Mouse (Mus musculus) myocyte (in vitro differentiated cells): ENCODE results near the gene St6galnac6. TPM values are rescaled to one million over a fixed set of nuclear protein-coding genes. Genes with fewer than 3 reads are reported as not detected.

ENCODE experiments used
- H3K27me3 ChIP-seq: one replicate; pipeline ENCODE4 v1.6.1; 2011; ENCODE audit not compliant: control insufficient read depth, insufficient read depth, insufficient read length
- H3K36me3 ChIP-seq: one replicate; pipeline ENCODE4 v1.6.1; 2011; ENCODE audit not compliant: control insufficient read depth, insufficient read depth
- H3K4me2 ChIP-seq: one replicate; pipeline ENCODE4 v1.6.1; 2011; ENCODE audit warnings: low read depth, control low read depth
- H3K4me3 ChIP-seq: one replicate; pipeline ENCODE4 v1.5.1; 2011; ENCODE audit warnings: mild to moderate bottlenecking, control low read depth, moderate library complexity
- H3K79me2 ChIP-seq: one replicate; pipeline ENCODE4 v1.6.1; 2011; ENCODE audit not compliant: control insufficient read depth, insufficient read depth
- H3ac ChIP-seq: one replicate; pipeline ENCODE4 v1.6.1; 2011; ENCODE audit not compliant: control insufficient read depth, insufficient read length
- CEBPB ChIP-seq: IDR thresholded peaks from 2 replicates; pipeline ENCODE4 v1.6.1; 2011; ENCODE audit warnings: mild to moderate bottlenecking, moderate library complexity; ENCODE audit not compliant: poor library complexity, insufficient read depth, severe bottlenecking
- E2F4 ChIP-seq: IDR thresholded peaks from one replicate; pipeline ENCODE4 v1.6.1; 2011; ENCODE audit warnings: mild to moderate bottlenecking, control low read depth, moderate library complexity; ENCODE audit not compliant: insufficient read depth
- MAX ChIP-seq: IDR thresholded peaks from one replicate; pipeline ENCODE4 v1.6.1; 2011; ENCODE audit warnings: low read depth, mild to moderate bottlenecking, control low read depth
- MYOD1 ChIP-seq, 3 experiments: IDR thresholded peaks; one replicate each; pipeline ENCODE4 v1.6.1; 2011; ENCODE audit warnings: control low read depth in 2 of 3, low read depth in 2 of 3, mild to moderate bottlenecking in 2 of 3, moderate library complexity in 1 of 3; ENCODE audit not compliant: insufficient read length in 2 of 3, control insufficient read depth in 1 of 3
- MYOG ChIP-seq, 3 experiments: IDR thresholded peaks; one replicate each; pipeline ENCODE4 v1.6.1; 2011; ENCODE audit warnings: control low read depth in 2 of 3, low read depth in 2 of 3, mild to moderate bottlenecking in 2 of 3; ENCODE audit not compliant: insufficient read length in 2 of 3, control insufficient read depth in 1 of 3, insufficient read depth in 1 of 3
- POLR2A ChIP-seq: IDR thresholded peaks from one replicate; pipeline ENCODE4 v1.6.1; 2011; ENCODE audit warnings: low read depth, mild to moderate bottlenecking, control low read depth, moderate library complexity; ENCODE audit not compliant: insufficient read length
- POLR2AphosphoS2 ChIP-seq: IDR thresholded peaks from one replicate; pipeline ENCODE4 v1.6.1; 2011; ENCODE audit warnings: low read depth, control low read depth; ENCODE audit not compliant: insufficient read length
- REST ChIP-seq: IDR thresholded peaks from one replicate; pipeline ENCODE4 v1.6.1; 2011; ENCODE audit warnings: mild to moderate bottlenecking, control low read depth, moderate library complexity; ENCODE audit not compliant: insufficient read depth, insufficient read length
- SRF ChIP-seq: IDR thresholded peaks from one replicate; pipeline ENCODE4 v1.6.1; 2011; ENCODE audit warnings: low read depth; ENCODE audit not compliant: control insufficient read depth, insufficient read length
- TCF12 ChIP-seq: IDR thresholded peaks from one replicate; pipeline ENCODE4 v1.6.1; 2011; ENCODE audit warnings: mild to moderate bottlenecking, control low read depth; ENCODE audit not compliant: poor library complexity, insufficient read depth, severe bottlenecking
- TCF3 ChIP-seq: IDR thresholded peaks from one replicate; pipeline ENCODE4 v1.6.1; 2011; ENCODE audit warnings: low read depth, control low read depth; ENCODE audit not compliant: insufficient read length
- USF1 ChIP-seq: IDR thresholded peaks from one replicate; pipeline ENCODE4 v1.6.1; 2011; ENCODE audit warnings: low read depth, mild to moderate bottlenecking, control low read depth, moderate library complexity
- polyA plus RNA-seq: library from polyadenylated mRNA; unstranded; fragments of >200 nt; fragmentation: generic; extraction: Trizol; gene quantifications from one replicate; pipeline ENCODE4 v1.2.1, GENCODE M21; 2012; ENCODE audit warnings: missing spikeins

St6galnac6 gene
- polyA plus RNA-seq, 1 experiment, result 48.7 TPM

- no peak overlapping the region for H3ac ChIP-seq
- H3K79me2 ChIP-seq, result no peaks in the 10 kb centered on the region
- no peaks in the 10 kb centered on the region for H3K27me3 ChIP-seq
- no peak overlapping the region for H3K4me2 ChIP-seq
- no peaks in the 10 kb centered on the region for H3K36me3 ChIP-seq
- TF ChIP-seq POLR2AphosphoS2, result no peak
- no peak for TF ChIP-seq CEBPB
- no peak for TF ChIP-seq TCF3
- TF ChIP-seq USF1, result no peak
- no peak for TF ChIP-seq TCF12
- TF ChIP-seq MYOG (IDR thresholded peaks at IDR 0.05; ENCODE audit: control insufficient read depth in 1 of 3, insufficient read depth in 1 of 3, insufficient read length in 2 of 3, low read depth in 2 of 3), result no peak
- no peak for TF ChIP-seq MAX
- TF ChIP-seq POLR2A, result no peak
- TF ChIP-seq E2F4, result no peak
- no peak for TF ChIP-seq REST
- no peak for TF ChIP-seq MYOD1 (IDR thresholded peaks at IDR 0.05; ENCODE audit: control insufficient read depth in 1 of 3, insufficient read length in 2 of 3, low read depth in 2 of 3)
- no peak for TF ChIP-seq SRF
- H3K4me3 ChIP-seq, result no peak overlapping the region
Observed at GRCm38 (mm10) chr2:32642813-32643212, 43.3 kb downstream of the St6galnac6 start.

GRCm38 (mm10) chr2:32644083-32644482, 44.6 kb downstream of the St6galnac6 start:
- TF ChIP-seq MYOD1 (IDR thresholded peaks at IDR 0.05; ENCODE audit: control insufficient read depth in 1 of 3, insufficient read length in 2 of 3, low read depth in 2 of 3) (no peak), TCF3 (no peak), CEBPB (no peak), SRF (no peak), USF1 (no peak), MAX (no peak), TCF12 (no peak), E2F4 (no peak), POLR2AphosphoS2 (no peak), POLR2A (no peak), REST (no peak), MYOG (IDR thresholded peaks at IDR 0.05; ENCODE audit: control insufficient read depth in 1 of 3, insufficient read depth in 1 of 3, insufficient read length in 2 of 3, low read depth in 2 of 3) (no peak)
- Histone ChIP-seq H3K36me3 (no peaks in the 10 kb centered on the region), H3K27me3 (no peaks in the 10 kb centered on the region), H3K4me2 (no peak overlapping the region), H3ac (no peak overlapping the region), H3K4me3 (no peak overlapping the region), H3K79me2 (no peaks in the 10 kb centered on the region)

DNA sequence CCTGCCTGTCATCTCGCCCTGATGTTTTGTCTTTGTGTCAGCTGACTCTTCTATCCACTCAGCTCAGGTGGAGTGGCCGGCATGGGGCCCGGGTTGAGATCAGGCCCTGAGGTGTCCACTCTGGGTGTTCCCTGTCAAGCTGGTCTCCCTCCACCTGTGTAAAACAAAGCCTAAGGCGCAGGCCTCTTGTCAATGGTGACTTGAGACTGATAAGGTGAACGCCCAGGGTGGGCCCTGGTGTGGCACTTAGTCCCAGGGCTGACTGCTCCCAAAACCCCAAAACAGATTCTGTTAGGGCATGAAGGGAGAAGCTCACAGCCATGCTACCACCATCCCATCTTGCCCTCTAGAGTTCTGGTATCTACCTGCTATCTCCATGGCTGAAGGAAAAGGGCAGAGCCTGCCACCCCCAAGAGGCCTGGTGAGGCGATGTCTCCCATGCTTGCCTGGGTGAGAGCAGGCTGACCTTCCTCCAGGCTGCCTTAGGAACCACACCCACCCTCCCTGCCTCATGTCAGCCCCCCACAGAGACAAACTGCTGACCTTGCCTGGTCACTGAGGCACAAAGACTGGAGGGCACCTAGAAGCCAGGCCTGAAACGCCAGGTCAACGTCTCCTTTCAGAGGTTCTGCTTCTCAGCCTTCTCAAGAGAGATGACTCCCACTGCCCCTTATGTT, 45.4 kb downstream of the St6galnac6 start:
- Histone ChIP-seq H3ac (no peak overlapping the region), H3K36me3 (no peaks in the 10 kb centered on the region), H3K27me3 (no peaks in the 10 kb centered on the region), H3K4me3 (no peak overlapping the region), H3K4me2 (no peak overlapping the region), H3K79me2 (no peaks in the 10 kb centered on the region)
- TF ChIP-seq TCF12 (no peak), MYOD1 (IDR thresholded peaks at IDR 0.05; ENCODE audit: control insufficient read depth in 1 of 3, insufficient read length in 2 of 3, low read depth in 2 of 3) (no peak), REST (no peak), USF1 (no peak), MYOG (IDR thresholded peaks at IDR 0.05; ENCODE audit: control insufficient read depth in 1 of 3, insufficient read depth in 1 of 3, insufficient read length in 2 of 3, low read depth in 2 of 3) (no peak), MAX (no peak), SRF (no peak), TCF3 (no peak), POLR2A (no peak), E2F4 (no peak), CEBPB (no peak), POLR2AphosphoS2 (no peak)

DNA sequence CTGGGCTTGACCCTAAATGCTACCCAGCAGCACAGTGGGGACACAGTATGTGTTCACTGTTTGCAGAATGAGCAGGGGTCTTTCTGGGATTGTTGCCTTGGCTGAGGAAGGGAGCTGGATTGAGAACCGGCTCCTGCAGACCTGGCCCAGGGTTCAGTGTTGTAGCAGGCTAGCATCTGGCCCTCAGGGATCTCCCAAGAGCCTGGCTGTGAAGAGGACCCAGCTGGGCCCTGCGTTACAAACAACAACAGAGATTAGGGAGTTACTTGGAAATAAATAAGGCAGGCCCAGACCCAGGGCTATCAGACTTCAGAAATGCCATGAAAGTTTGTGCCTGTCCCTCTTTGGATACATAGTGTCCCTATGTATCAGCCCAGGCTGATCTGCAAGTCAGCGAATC, 46.1 kb downstream of the St6galnac6 start:
- Histone ChIP-seq H3K79me2 (no peaks in the 10 kb centered on the region), H3K27me3 (no peaks in the 10 kb centered on the region), H3K36me3 (no peaks in the 10 kb centered on the region), H3K4me2 (no peak overlapping the region), H3ac (no peak overlapping the region), H3K4me3 (no peak overlapping the region)
- TF ChIP-seq POLR2A, result no peak
- no peak for TF ChIP-seq POLR2AphosphoS2
- no peak for TF ChIP-seq TCF12
- TF ChIP-seq REST, result no peak
- no peak for TF ChIP-seq TCF3

DNA sequence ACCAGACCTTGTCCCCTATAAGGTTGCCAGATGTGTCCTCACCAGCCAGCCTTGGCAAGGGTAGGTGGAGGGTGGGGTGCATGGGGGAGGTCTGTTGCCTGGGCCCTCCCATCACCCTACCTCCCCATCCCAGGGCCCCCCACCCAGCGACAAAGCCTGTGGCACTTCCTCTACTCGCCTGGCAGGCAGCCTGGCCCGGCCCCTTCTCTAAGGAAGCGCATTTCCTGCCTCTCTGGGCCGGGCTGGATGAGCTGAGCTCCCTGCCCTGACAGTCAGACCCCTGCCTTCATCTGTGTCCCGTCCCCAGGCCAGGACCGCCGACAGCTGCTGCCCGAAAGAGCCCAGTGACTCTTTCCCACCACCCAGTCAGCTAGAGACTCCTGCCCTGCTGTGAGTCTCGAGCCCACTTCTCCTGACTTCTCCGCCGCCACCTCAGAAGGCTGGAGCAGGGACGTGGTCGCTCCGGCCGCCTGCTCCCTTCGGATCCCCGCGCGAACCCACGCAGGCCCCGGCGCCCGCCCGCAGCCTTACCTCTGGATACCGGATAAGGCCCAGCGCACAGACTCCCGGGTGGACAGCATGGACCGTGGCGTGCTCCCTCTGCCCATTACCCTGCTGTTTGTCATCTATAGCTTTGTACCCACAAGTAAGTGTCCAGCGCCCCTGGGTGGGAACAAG, 47.0 kb downstream of the St6galnac6 start, which contains the start of gene Eng:
Gene Eng, plus strand, starts transcription at position 217 of the 678 bp plus-strand sequence.
- TF ChIP-seq USF1, result no peak
- no peak for TF ChIP-seq SRF
- no peak for TF ChIP-seq CEBPB
- no peak for TF ChIP-seq POLR2AphosphoS2
- no peak for TF ChIP-seq MAX
- TF ChIP-seq POLR2A, result no peak
- no peak for TF ChIP-seq MYOD1 (IDR thresholded peaks at IDR 0.05; ENCODE audit: control insufficient read depth in 1 of 3, insufficient read length in 2 of 3, low read depth in 2 of 3)
- TF ChIP-seq MYOG (IDR thresholded peaks at IDR 0.05; ENCODE audit: control insufficient read depth in 1 of 3, insufficient read depth in 1 of 3, insufficient read length in 2 of 3, low read depth in 2 of 3), result no peak
- TF ChIP-seq TCF3, result no peak
- TF ChIP-seq E2F4, result no peak
- Histone ChIP-seq H3K27me3 (no peaks in the 10 kb centered on the region), H3K4me2 (no peak within 1 kb of the TSS), H3ac (no peak within 1 kb of the TSS), H3K36me3 (no peaks in the 10 kb centered on the region), H3K4me3 (no peak within 1 kb of the TSS), H3K79me2 (no peaks in the 10 kb centered on the region)
